Mouse (Mus musculus): ENCODE results near the gene Pias4.

Pias4 gene

DNA sequence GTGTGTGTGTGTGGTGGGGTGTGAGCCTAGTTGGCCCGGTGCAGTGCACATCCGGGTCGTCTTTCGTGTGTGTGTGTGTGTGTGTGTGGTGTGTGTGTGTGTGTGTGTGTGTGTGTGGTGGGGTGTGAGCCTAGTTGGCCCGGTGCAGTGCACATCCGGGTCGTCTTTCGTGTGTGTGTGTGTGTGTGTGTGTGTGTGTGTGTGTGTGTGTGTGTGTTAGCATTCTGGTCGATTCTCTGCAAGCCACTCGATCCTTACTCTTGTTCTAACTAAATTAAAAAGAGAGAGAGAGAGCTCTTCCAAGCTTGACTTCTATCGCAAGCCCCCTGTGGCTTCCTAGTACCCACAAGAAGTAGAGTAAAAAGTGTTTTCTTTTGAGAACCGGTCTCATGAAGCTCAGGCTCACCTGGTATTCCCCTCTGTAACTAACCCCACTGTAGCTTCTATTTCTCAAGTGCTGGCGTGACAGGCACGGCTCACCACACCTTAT lies 1.7 kb upstream of the Pias4 start:
- WGBS: 15% methylated on average over 13 of the region's 14 CpGs

DNA sequence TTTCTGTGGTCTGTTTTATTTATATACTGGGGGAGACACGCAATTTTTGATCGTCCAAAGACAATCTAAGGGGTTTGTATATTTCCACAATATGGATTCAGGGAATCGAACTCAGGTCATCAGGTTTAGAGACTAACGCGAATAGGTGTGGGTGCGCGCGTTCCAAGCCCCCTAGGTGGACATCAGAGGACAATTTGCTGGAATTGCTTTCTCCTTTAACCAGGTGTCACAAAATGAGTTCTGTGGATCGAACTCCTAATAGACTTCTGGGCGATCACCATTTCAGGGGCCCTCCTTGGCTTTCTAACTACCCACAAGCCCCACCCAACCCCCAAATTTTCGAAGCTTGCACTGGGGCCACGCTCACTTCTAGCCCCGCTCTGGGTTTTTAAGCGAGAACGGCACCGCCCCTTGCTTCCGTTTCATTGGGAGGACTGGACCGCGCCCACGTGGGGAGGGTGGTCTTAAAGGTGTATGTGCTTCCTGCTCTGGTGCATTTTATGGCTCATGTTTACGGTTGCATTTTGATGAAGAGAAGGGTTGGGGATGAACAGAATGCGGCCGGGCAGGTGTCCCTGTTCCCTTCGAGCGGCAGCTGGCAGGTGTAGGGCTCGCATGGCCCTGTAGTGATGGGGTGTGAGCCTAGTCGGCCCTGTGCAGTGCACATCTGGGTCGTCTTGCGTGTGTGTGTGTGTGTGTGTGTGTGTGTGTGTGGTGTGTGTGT lies 960 bp upstream of the Pias4 start:
- WGBS: under 1% methylated on average over 29 of the region's 29 CpGs

DNA sequence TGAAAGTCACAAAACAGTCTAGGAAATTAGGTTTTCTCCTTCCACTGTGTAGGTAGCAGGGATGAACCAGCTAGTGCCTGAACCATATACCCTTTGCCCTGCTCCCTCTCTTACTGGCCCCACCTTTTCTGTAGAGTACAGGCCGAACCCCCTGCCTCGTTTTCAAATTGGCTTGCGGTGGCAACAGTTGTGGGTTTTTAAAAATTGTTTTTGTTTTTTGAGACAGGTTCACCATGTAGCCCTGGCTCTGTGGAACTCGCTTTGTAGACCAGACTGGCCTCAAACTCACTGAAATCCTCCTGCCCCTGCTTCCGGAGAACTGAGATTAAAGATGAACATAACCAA lies 336 bp upstream of the Pias4 start:
- WGBS: 6% methylated on average over 5 of the region's 5 CpGs

DNA sequence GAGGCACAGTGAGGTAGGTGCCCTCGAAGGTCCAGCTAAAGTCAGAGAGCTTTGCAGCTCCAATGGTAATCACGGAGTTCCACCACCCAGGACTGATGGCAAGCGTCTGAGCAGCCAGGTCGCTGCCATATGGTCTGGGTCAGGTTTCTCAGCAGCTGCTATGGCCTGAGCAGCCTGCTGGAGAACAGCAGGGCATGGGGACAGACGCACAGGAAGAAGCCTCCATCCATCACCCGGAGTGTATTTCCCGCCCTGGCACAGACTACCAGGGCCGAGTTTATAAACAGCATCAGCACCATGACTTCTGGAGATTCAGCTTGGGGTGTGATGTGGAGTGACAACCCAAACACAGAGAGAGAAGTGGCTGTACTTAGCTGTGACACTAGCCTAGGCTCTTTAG lies 2.6 kb downstream of the Pias4 start:
- 83% methylated on average over 8 of the region's 8 CpGs for WGBS

DNA sequence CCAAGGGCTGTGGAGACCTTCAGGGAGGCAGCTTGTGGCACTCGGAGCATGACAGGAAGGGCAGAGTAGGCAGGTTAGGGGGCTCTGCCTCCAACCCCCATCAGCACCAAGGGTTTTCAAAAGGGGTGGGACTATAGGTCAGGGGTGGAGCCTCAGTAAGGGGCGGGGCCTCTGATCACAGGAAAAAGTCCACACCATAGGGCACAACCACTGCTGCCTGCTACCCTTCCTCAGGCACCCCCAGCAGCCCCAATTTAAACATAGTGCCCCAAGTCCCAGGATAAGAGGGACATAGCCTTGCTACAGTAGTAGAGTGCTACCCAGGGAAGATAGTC lies 5.4 kb downstream of the Pias4 start:
- 64% methylated on average over 2 of the region's 2 CpGs for WGBS

DNA sequence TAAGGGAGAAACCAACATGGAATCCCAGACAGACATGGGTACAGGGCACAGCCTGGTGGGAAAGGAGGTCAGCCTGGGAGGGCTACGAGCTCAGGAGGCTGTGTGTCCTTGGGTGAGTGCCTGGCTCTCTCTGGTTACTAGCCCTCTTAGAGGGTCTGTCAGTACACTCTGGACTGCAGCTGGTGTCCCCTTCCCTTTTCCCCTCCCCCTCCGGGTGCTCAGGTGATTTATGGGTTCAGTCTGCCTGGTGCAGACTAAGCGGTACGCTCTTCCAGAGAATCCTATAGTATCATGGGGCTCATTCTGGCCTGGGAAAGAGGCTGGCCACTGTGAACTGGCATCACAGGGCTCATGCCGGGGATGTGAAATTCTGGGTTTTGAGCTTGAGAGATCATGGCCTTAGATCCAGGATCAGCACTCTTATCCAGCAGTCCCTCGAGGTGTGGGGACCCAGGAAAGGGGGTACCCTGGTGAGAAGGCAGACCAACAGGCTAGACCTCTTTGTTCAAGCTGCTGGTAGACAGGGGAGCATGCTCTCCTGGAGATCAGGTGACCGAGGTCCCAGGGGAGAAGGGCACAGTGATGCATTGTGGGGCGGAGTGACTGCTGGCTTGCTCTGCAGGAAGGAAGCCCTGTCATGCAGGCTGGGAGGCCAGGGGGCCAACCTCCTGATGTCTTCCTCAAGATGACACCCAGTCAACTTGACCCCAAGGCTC lies 6.0 kb downstream of the Pias4 start:
- 88% methylated on average over 8 of the region's 8 CpGs for WGBS

DNA sequence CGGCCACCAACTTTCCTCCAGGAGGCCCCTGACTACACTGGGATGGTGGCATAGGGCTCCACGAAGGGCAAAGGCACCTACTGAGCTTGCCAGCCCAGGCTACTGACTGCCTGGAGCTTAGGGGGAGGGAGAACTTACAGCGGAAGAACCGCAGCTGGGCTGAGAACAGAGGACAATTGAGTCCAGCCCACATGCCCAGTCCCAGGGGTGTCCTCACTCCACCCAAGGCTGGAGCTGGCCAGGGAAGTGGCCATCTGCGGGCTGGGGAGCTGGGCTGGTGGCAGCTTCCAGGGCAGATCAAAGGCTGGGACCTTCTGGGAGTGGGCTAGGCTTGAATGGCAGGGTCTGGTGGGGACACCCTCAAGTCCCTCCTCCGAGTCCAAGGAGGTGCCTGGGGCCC lies 13.0 kb downstream of the Pias4 start:
- 61% methylated on average over 6 of the region's 6 CpGs for WGBS

DNA sequence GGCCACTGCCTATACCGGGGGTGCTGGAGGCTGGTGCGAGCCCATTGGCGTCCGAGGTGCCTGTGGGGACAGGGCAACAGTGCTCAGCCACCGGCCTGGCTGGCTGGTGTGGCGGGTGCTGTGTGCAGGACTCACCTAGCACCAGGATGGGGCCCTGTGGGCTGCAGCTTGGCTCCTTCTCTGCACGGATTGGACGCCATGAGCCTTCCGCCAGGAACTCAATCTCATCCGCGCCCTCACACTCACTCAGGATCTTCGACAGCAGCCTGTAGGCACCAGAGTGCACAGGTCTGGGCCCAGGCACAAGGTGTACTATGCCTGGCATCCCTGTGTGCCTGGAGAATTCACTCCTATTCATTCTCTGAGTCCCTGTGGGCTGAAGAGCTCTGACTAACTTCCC lies 13.4 kb downstream of the Pias4 start:
- WGBS: 85% methylated on average over 12 of the region's 12 CpGs

DNA sequence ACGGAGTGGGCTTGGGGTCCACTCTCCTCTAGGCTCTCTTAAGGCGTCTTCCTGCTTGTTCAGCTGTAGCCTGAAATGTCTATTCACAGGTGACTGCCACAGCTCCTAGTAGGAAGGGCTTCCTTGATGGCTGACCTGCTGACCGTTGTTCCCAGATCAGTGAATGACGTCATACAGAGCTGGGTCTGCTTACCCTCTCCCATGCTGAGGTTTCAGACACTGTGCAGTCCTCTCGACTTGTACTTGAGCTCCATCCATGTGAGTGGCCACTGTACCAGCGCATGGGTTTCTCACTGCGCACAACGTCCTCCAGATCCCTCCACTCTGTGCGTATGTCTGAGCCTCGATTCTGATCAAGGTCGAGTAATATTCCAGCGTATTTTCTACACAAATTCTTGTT lies 15.1 kb downstream of the Pias4 start:
- 65% methylated on average over 12 of the region's 12 CpGs for WGBS

DNA sequence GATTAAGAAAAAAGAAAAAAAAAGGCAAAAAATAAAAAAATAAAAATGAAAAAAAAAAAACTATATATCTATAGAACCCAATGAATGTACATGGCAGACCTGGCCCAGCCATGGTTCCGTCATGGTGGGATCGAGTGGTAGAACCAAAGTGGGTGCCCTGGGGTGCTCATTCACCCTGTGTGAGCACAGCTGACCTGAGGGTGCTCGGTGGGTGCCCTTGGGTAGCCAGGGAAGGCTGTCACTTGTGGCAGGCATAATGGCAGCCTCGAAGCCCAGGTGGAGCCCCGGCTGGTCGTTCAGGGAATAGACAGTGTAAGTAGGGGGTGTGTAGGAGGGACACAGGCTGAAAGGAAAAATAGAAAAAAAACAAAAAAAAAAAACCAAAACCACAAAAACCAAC lies 16.5 kb downstream of the Pias4 start:
- WGBS: 50% methylated on average over 6 of the region's 6 CpGs

DNA sequence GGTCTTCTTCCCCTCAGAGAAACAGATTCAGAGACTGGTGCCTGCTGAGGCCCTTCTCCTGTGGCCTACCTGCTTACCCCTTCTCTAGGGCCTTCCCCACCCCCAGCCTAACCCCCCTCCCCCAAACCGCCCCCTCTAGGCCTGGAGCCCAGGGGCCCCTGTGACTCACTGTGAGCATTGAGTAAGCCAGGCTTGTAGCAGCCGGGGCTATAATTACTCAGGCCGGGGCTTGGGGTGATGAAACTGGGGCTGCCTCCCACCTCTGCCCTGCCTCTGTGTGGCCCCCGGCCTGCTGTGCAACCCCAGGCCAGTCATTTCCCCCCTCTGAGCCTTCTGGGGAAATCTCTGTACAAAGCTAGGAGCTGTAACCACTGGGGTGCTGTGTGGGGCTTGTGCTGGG lies 21.4 kb downstream of the Pias4 start:
- 61% methylated on average over 4 of the region's 4 CpGs for WGBS

DNA sequence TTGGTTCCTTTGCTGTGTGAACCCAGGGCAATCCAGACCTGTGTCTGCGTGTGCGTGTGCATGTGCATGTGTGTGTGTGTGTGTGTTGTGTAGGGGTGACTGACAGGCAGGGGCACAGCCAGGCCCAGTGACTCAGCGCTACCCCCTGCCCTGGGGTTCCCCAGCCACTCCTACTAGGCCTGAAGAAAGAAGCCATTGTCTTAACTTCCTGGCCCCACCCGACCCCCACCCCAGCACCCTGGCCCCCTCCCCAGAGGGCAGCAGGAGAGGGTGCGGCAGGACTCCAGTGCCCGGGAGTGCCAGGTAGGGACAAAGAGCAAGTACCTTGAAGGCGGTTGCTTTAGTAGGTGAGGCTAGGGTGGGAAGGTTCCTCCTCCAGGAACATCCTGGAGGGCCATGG lies 21.9 kb downstream of the Pias4 start:
- 68% methylated on average over 7 of the region's 7 CpGs for WGBS

DNA sequence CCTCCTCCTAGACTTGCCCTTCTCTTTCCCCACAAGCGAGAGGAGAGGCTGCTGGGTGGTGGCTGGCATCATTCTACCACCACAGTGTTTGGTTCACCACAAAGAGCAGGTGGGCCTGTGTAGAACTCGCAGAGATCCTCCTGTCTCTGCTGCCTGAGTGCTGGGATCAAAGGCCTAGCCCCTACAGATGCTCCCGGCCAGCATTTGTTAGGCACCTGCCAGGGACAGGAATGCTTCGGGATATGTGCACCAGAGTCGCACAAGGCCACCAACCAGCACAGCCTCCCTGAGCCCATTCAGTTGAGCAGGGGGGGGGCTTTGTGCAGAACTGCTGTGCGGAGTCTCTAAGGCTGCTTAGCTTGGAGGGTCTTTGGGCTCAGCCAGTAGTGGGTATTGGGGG lies 22.4 kb downstream of the Pias4 start:
- 89% methylated on average over 6 of the region's 6 CpGs for WGBS

DNA sequence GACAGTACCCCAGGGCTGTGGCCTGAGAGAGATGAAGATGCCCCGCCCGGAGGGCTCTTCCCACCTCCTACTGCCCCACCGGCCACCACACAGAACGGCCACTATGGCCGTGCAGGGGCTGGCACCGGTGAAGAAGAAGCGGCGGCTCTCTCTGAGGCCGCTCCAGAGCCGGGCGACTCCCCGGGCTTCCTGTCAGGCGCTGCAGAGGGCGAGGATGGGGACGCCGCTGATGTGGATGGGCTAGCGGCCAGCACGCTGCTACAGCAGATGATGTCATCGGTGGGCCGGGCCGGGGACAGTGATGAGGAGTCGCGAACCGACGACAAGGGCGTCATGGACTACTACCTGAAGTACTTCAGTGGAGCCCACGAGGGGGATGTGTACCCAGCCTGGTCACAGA lies 23.1 kb downstream of the Pias4 start:
- 74% methylated on average over 27 of the region's 27 CpGs for WGBS

DNA sequence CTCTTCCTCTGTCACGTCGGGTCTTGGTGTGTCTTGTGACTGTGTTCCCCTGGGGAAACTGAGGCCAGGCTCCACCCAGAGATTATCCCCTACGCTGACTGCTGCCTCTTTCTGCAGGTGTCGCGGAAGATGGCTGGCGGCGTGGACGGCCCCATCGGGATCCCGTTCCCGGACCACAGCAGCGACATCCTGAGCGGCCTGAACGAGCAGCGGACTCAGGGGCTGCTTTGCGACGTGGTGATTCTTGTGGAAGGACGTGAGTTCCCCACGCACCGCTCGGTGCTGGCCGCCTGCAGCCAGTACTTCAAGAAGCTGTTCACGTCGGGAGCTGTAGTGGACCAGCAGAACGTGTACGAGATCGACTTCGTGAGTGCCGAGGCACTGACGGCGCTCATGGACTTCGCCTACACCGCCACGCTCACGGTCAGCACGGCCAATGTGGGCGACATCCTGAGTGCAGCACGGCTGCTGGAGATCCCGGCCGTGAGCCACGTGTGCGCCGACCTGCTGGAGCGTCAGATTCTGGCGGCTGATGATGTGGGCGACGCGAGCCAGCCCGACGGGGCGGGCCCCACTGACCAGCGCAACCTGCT lies 23.8 kb downstream of the Pias4 start:
- 90% methylated on average over 52 of the region's 52 CpGs for WGBS

DNA sequence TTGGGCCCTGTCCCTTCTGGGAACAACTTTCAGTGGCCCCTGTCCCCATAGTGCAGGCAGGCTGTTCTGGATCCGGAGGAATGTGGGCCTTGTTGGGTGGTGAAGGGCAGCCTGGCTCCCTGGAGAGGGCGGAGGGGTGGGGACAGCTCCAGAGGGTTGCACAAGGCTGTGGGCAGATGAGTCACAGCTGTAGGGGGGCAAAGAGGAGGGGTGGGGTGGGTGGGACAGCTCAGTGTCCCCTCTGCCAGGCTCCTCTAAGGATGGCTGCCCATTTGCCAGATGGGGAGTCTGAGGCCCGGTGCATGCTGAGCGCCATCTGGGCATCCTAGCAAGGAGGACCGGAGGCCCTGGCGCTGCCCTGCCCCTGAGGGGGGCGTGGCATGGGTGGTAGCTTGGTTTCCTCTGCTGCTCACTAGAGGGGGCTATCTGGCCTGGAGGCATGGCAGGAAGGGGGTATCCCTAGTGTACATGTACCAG lies 24.5 kb downstream of the Pias4 start:
- 65% methylated on average over 7 of the region's 7 CpGs for WGBS

DNA sequence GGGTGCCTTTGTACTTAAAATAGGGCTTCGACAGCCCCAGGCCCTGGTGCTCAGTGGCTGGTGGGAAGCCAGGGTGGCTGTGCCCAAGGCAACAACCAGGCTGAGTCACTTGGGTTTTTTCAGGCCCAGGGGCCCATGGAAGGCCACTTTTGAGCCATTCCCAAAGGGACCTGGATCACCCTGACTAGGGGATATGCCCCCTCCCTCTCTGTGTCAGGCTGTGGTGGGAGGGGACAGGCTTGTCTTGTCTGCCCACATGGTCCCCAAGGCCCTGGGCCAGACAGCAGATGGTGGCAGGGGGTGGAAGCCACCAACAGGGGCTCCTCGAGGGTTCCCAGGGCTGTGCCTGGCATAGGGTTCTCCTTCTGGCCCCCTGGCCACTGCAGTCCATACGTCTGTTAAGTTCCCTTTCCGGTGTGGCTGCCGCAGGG lies 25.2 kb downstream of the Pias4 start:
- 24% methylated on average over 5 of the region's 5 CpGs for WGBS

DNA sequence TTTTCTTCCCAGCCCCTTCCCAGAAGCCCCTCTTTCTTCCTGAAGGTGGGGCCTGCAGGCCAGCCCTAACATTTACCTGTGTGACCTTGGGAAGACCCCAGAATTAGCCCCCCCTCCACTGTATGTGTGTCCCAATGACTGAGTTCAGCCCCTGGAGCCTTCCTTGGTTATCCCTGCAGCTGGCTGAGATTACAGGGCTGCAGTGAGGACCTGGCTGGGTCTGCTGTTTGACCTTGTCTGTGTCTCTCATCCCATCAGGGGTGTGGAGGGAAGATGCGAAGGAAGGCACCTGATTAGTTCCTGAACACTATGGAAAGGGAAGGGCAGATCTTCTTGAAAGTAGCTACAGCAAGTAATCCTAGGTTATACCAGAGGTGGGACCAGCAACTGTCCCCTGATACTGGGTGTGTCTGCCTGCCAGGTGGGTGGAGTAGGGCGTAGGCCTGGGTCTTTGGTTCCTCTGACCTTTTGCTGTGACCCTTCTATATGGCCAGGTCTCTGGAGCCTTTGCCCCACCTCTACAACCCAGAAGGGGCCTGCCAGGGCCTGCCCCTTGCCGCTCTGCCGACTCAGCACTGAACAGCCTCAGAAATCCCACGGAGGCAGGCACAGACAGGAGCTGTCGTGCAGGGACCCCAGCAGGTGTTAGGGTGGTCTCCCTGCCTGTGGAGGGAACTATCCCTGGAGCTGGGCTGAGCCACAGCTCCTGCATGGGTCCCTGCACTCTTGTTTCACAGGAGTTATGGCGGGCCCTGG lies 26.1 kb downstream of the Pias4 start:
- 69% methylated on average over 7 of the region's 7 CpGs for WGBS

DNA sequence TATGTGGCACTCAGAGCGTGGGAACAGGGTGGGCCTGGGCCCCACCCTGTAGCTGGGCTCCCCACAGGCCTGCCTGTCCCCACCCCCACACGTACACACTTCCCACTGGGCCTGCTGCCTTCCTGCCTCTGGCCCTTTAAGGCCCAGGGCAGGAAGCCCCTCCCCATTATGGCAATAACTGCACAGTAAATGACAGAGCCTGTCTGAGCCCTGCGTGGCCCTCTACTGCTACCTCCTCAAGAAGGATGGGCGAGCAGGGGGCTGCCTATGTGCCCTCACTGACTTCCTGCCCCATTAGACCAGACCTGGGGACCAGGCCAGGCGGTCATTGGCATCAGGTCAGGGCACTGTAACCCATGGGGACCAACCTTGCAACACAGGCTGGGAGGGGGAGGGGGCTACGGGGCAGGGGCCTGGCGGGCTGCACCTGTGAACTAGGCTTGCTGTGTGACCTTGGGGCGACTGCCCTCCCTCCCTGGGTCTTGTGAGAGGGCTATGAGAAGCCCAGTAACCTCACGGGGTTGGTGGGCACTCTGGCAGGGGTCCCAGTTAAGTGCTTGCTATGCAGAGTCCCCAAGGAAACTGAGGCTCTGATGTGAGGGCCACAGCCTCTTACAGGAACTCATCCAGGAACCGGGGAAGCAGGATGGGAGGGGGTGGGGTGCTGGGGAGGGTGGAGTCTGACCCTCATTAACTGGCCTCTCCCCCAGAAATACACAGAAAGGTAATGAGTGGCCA lies 26.8 kb downstream of the Pias4 start:
- WGBS: 40% methylated on average over 10 of the region's 10 CpGs

DNA sequence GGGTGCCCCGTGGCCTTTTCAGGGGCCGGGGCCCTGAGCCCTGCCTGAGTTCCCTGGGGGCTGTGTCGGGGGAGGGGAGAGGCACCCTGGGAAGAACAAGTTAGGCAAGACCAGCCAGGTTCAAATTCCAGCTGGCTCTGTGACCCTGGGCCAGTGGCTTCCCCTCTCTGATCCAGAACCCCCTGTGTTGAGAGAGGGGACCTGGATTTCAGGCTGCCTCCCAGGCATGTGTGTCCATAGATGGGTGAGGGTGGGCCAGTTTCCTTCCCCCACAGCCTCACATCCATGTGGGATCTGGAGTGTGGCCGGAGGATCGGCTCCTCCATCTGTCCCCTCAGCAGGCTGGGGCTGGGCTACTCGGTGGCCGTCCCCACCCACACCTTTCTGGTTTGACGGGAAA lies 27.7 kb downstream of the Pias4 start:
- whole genome bisulfite sequencing: 27% methylated on average over 8 of the region's 8 CpGs

DNA sequence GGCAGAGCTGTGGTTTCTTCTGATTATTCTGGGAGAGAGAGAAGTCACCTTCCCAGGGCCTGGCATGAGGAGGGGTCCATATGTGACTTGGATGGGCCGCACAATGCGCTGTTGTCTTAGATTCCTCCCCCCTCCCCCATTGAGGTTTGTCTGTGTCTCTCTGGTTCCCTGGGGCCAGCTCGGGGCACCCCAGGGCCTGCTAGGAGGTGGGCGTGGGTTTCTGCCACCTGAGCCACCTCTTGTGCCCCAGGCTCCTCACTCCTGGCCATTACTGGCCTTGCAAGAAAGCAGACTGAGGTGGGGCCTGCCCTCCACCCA lies 28.2 kb downstream of the Pias4 start:
- 60% methylated on average over 4 of the region's 4 CpGs for WGBS
